Mouse (Mus musculus) embryo, embryonic 10 days (tissue): Measurements from ENCODE around the gene Smurf1.
A peak's percentile ranks its signal among the peaks of the same experiment; 100 is the strongest.

ENCODE experiments used
- DNase-seq: peaks from one replicate; pipeline ENCODE4 v3.0.0-alpha.2; 2015; ENCODE audit warnings: low spot score

The Smurf1 gene

DNA sequence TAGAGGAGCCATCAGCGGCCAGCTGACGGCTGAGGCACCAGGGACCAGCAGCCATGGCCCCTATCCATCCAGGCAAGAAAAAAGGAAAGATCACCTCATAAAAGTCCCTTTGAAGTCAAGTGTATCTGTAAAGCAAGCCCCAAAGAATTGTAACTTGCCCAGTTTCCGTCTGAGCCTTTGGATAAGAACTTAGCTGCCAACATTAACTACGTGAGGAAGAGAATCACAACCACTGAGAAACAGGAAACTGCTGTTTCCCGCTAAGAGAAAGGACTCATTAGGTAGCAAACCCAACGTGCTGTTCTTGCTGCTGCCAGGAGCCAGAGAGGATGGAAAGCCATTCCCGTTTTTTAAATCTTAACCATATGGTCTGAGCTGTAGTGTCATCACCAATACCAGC lies 94.9 kb downstream of the Smurf1 start:
- DNase-seq: peak; percentile 12

DNA sequence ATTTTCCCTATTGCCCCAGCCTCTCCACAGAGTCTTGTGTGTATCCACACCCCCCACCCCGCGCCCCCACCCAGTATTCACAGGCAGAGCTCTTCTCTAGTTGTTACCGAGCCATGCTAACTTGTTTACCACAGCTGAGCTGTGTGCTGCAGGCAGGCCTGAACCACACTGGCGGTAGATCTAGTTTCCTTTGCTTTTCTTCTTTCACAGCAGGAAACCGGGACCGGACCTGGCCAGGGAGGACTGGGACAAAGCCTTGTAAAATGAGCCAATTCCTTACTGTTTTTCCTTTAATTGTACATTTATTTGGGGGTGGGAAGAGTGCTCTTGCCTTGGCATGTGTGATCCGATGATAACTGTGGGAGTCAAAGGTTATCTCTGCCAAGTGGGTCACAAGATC lies 96.2 kb downstream of the Smurf1 start:
- DNase-seq: no peak

DNA sequence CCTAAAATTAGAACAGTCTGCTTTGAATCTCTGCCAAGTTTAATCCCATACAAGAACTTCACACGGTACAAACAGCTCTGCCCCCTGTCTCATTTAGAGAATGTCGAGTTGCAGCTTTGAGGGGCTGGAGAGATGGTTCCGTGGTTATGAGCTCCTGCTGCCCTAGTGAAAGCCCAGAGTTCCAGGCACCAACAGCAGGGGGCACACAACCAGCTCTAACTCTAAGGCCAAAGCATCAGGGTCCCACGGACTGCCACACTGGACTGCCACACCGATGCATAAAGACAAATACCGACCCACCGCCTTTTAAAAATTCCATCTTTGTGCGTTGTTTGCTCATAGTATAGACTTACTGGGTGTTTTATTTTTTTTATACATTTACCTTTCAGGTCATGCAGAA lies 98.7 kb downstream of the Smurf1 start:
- peak; percentile 19 for DNase-seq

DNA sequence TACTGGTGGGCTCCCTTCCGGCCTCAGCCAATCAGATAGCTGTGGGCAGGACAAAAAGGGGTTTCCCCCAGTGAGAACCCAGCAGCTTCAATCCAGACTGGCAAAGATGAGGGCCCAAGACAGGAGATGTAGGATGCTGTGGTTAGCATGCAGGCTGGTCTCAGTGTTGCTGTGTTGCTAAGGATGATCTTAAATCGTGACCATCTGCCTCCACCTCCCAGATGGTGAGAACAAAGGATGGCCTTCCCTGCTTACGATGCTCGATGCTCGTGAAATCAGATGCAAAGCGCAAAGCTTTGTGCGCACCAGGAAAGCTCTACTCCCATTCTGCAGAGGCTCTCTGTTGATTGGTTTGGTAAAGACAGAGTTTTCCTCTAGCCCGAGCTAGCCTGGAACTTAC lies 104.7 kb downstream of the Smurf1 start:
- no peak for DNase-seq

DNA sequence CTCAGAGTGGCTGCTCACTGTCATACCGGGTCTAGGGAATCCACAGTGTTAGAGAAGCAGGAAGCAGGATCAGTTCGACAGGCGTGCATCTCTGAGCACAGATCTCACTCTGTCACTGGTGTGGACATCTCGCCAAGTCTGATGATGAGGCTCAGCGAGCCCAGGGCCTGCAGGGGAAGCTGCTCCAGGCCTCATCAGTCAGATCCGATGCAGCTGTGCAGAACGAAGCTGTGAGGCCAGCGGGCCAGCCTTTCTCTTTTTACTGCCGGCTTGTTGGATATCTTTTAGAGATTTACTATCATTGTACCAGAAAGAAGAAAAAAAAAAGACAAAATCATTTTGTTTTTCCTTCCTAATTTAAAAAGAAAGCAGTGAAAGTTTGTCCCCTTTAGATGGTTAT lies 106.4 kb downstream of the Smurf1 start:
- no peak for DNase-seq

DNA sequence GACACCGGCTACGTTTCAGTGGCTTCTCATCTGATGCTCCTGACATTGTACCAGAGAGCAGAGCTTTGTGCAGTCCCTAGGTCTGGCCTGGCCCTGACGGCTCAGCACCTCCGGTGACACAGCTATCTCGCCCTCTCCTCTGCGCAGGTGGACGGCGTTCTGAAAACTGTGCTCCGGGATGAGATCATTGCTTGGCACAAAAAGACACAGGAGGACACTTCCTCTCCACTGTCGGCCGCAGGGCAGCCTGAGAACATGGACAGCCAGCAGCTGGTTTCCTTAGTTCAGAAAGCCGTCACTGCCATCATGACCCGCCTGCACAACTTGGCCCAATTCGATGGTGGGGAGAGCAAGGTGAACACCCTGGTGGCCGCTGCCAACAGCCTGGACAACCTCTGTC lies 107.1 kb downstream of the Smurf1 start:
- no peak for DNase-seq

DNA sequence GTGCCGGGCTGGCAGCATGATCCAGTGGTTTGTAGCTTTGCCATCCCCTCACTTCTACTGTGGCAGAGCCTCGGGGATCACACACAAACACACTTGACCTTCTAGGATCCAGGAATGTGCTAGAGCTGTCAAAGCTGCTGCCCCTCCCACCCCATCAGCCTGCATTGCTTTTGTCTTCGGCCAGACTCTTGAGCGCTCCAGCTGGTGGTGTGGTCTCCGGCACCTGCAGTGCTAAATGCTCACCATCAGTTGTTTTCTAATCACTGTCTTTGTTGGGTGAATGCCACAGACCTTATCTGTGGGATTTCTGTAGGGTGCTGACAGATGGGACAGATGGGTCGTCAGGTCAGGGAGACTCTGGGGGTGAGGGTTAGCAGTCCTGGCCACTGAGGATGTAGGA lies 109.7 kb downstream of the Smurf1 start:
- no peak for DNase-seq

DNA sequence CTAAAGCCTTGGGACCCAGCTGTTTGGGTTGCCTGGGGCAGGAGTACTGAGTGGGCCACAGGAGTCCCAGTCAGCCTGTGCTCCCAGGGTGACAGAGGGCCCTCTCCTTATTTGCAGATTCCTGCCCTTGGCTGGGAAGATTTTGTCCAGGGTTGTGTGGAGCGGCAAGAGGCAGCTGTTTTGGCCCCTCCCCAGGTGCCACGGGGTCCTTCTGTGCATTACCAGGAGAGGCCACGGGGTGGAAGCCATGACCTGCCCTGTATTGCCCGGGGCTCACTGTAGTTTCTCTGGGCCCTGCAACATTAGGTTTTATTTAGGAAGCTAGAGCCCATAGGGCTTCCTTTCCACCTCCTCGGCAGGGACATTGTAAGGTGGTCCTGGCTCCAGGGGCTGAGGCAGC lies 111.7 kb downstream of the Smurf1 start:
- DNase-seq: no peak

DNA sequence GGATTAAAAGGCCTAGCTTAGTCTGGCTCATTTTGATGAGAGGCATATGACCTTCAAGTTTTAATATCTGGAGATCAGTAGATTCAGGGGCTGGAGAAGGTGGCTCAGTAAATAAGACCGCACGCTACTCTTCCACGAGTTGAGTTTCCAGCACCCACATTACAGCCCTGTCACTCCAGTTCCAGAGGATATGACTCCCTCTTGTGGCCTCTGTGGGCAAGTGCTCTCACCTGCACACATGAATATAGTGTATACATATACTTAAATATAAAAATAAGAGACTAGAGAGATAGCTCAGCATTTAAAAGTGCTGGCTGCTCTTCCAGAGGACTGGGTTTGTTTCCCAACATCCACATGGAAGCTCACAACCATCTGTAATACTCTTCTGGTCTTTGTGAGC lies 113.8 kb downstream of the Smurf1 start:
- no peak for DNase-seq

DNA sequence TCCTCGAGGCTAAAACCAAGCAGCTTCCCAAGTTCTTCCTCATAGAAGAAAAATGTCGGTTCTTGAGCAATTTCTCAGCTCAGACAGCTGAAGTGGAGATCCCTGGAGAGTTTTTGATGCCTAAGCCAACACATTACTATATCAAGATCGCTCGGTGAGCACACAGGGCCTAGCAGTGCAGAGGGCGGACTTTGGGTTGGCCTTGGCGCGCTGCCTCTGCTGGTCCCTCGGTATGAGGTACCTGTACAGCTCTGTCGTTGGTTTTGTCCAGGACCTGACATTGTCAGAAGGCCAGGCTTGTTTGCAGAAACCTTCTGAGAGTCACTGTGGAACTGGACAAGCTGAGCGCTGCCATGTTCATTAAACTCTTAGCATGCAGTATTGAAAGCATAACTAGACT lies 115.7 kb downstream of the Smurf1 start:
- no peak for DNase-seq

DNA sequence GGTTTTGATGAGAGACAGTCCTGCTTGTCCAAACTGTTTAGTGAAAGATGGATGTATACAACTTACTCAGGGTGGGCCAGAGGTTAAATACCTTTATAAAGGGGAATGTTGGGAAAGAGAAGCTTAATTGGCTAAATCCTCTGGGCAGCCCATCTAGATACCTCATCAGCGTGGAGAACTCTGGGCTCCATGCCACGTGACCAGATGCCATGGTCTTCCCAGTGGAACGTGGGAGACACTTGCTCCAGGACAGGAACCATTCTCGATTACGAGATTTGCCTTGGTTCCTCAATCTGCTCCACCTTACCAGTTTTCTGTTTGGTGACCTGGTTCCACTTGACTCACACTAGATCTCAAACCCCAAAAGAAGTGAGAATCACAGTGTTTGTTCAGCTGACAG lies 116.9 kb downstream of the Smurf1 start:
- DNase-seq: no peak

DNA sequence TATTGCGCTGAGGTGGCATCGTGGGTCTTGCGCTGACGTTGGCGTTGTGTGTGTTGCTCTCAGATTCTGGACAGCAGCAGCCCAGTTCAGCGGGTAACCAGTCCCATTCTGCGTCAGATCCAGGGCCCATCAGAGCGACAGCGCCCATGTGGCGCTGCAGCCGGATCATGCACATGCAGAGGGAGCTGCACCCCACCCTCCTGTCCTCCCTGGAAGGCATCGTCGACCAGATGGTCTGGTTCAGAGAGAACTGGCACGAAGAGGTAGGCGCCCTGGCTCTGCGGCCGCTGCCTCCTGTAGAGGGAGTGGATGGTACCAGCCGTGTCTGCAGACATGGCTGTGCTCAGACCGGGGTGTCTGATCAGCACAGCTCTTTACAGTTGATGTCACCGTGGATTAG lies 120.3 kb downstream of the Smurf1 start:
- DNase-seq: no peak

DNA sequence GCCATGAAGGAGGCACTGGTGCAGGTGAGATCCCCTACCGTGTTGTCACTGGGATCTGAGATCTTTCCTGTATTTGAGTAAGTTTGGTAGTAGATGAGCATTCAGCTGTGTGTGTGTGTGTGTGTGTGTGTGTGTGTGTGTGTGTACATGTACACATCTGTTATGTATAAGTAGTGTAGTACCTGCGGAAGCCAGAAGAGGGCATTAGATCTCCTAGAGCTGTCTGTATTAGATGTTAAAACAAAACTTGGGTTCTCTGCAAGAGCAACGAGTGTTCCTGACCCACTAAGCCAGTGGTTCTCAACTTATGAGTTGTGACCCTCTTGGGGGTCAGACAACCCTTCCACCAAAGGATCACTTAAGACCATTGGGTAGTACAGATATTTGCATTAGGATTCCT lies 129.5 kb downstream of the Smurf1 start:
- DNase-seq: peak; percentile 19

DNA sequence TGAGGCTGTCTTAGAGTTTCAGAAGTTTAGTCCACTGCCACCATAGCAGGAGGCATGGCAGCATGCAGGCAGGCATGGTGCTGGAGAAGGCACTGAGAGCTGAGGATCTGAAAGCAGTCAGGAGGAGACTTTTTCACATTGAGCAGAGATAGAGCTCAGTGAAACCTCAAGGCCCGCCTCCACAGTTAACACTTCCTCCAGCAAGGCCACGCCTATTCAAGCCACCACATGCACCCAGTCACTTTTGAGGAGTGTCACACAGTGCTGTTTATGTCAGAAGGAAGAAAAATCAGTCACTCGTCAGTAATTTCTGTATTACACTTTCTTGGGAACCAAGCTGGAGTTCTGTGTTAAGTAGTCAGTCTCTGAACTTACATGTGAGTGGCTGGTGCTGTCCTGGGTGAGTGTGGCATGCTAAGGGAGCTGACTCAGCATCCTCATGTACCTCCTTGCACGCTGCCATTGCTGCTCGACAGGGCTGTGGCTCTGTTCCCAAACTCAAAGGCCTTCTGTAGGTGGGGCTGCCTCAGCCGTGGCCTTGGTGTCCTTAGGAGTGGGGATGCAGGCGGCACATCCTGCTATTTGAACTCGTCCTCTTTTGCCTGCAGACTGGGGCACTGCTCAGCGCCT lies 133.7 kb downstream of the Smurf1 start:
- no peak for DNase-seq

DNA sequence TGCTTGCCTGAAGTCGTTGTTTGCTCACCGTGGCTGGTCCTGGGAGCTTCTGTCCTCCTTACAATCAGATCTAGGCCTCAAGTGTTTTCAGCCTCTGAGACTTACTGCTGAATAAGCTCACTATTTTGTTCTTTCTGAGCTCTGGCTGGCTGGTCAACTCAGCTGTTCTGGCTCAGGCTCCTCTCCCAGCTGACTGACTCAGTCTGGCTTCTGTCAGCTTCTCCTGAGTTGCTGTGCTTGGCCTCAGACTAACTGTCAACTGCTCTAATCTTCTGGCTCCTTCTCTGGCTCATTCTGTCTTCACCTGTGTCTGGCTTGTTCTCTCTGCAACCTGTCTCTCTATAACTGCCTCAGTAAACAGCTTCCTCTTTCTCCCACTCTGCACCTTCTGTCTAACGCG lies 136.0 kb downstream of the Smurf1 start:
- no peak for DNase-seq

DNA sequence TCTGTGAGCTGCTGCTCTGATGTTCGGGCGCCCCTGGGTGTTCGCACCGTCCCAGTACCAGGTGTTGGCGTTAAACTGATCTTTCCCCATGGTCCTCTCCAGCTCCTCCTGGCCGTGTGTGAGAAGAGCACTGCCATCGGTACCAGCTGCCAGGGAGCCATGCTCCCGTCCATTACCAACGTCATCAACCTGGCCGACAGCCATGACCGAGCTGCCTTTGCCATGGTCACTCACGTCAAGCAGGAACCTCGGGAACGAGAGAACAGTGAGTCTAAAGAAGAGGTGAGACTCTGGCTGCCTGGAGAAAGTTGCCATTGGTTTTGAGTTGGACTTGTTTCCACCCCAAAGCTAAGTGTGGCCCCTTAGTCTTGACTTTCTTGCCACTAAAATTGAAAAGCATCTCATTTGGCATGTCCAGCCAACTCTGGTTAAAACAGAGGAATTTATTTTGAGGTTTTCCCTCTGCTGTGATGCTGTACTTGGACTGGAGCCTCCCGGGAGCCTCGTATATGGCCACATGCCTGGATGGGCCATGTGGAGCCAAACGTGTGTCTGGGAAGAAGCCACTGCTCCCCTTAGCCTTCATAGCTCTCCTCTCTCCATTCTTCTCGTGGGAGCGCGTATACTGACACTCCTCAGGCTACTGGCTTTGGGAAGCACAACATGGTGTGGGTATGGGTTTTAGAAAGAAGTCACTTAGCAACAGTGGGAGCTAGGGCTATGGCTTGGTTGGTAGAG lies 137.1 kb downstream of the Smurf1 start:
- DNase-seq: no peak
